Mouse (Mus musculus) brain, embryonic 14.5 days (tissue): ENCODE data around the gene Alpk3.

Source experiments
- CTCF ChIP-seq: fragments of 200-500 bp; IDR thresholded peaks from 2 replicates; pipeline ENCODE4 v1.5.1; 2012; ENCODE audit warnings: inconsistent platforms, mild to moderate bottlenecking, moderate library complexity, borderline replicate concordance; ENCODE audit not compliant: insufficient read depth, insufficient read length; ENCODE audit errors: extremely low read depth
- POLR2A ChIP-seq: fragments of 200-500 bp; IDR thresholded peaks from 2 replicates; pipeline ENCODE4 v1.6.1; 2012; ENCODE audit warnings: mild to moderate bottlenecking, inconsistent platforms, borderline replicate concordance; ENCODE audit not compliant: poor library complexity, insufficient read depth, insufficient read length, severe bottlenecking; ENCODE audit errors: extremely low read depth

DNA sequence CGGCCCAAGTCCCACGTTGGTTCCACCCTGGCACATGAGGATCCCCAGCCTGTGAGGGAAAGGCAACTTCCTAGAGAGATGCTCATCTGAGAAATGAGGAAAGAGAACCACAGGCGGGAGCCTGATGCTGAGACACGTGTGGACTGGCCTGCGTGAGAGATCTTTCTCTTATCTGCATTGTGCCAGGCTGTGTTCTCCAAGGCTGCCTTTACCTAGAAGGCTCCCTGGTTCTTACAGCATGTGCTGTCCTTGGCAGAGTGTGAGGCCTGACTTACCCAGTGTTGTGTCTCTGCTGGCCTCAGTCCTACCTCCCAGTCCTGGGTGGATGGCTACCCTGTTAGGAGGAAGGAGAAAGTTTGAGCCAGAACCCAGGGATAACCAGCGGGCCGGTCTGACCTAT lies 45.5 kb downstream of the Alpk3 start:
- TF ChIP-seq CTCF (no peak), POLR2A (no peak)
